25 mouse cellular contexts compared by ENCODE assay signal in the genomic region with DNA sequence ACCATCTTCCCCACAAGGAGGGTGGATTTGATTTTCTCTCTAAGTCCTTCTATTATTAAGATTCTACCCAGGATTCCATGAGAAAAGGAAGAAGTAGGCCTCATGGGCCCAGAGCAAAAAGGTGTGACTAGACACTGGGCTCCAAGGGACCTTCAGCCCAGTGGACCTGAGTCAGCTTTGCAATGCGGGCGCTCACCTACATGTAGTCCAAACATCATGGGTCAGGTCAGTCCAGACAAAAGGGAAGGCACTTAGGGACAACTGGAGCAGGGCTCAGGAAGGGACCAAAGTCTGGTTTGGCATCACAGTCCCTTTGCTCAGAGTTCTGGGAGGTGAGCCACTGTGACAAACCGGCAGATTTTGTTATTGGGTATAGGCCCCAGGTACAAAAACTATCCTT. TPM values are rescaled to one million over a fixed set of nuclear protein-coding genes. Genes with fewer than 3 reads are reported as not detected.
A peak's percentile ranks its signal among the peaks of the same experiment; 100 is the strongest.
DNase-seq lines count a peak whose midpoint lies in the region; ATAC-seq and TF ChIP-seq lines count a peak whose summit lies in the region.
"Had no signal": no experiment of that assay in that cellular context is flagged by ENCODE, and none has a peak within 500 bp of the region (broad histone marks: within the 10 kb centered on the region; RNA-seq: fewer than 3 reads in every experiment).

No protein-coding gene starts in this region.

- H3K9ac ChIP-seq in embryonic facial prominence, embryonic 13.5 days, result 0 out of 2 replicates have a peak overlapping the region, but pooled peaks have one; percentile 3
- H3K9ac ChIP-seq in kidney, embryonic 15.5 days, result no peak overlapping the region
- no peak overlapping the region for H3K9ac ChIP-seq in midbrain, embryonic 11.5 days (ENCODE audit: low read length)
- no peak overlapping the region for H3K9ac ChIP-seq in midbrain, postnatal 0 days (replicated peaks; ENCODE audit: low read length, poor library complexity, severe bottlenecking)
- H3K9ac ChIP-seq: embryonic facial prominence, embryonic 12.5 days; forebrain, embryonic 12.5 days; forebrain, embryonic 15.5 days; heart, embryonic 12.5 days; heart, embryonic 15.5 days; hindbrain, embryonic 14.5 days had no signal

- ATAC-seq in embryonic facial prominence, embryonic 13.5 days (ENCODE audit: insufficient number of reproducible peaks, insufficient read depth, low FRiP score, low TSS enrichment, low read depth), result no peak
- ATAC-seq in kidney, embryonic 15.5 days (replicated peaks; ENCODE audit: low FRiP score), result no peak
- no peak for ATAC-seq in midbrain, embryonic 11.5 days (ENCODE audit: low FRiP score)
- no peak for ATAC-seq in midbrain, postnatal 0 days (ENCODE audit: low FRiP score)
- ATAC-seq: activated CD4-positive, CD25-positive, alpha-beta regulatory T cell, adult 4 months; forebrain, embryonic 15.5 days had no signal

- no peaks in the 10 kb centered on the region for H3K9me3 ChIP-seq in embryonic facial prominence, embryonic 13.5 days
- no peaks in the 10 kb centered on the region for H3K9me3 ChIP-seq in embryonic facial prominence, embryonic 10.5 days
- no peaks in the 10 kb centered on the region for H3K9me3 ChIP-seq in kidney, embryonic 15.5 days (replicated peaks)
- no peaks in the 10 kb centered on the region for H3K9me3 ChIP-seq in midbrain, embryonic 11.5 days (ENCODE audit: control insufficient read depth, low read length)
- no peaks in the 10 kb centered on the region for H3K9me3 ChIP-seq in midbrain, postnatal 0 days (ENCODE audit: low read length)
- H3K9me3 ChIP-seq: embryonic facial prominence, embryonic 12.5 days; forebrain, embryonic 12.5 days; forebrain, embryonic 15.5 days; heart, embryonic 12.5 days; heart, embryonic 15.5 days had no signal

- no peak overlapping the region for H3K4me3 ChIP-seq in embryonic facial prominence, embryonic 13.5 days
- H3K4me3 ChIP-seq in embryonic facial prominence, embryonic 10.5 days, result no peak overlapping the region
- H3K4me3 ChIP-seq in kidney, embryonic 15.5 days (replicated peaks), result no peak overlapping the region
- no peak overlapping the region for H3K4me3 ChIP-seq in midbrain, embryonic 11.5 days (ENCODE audit: low read depth, low read length)
- H3K4me3 ChIP-seq in midbrain, postnatal 0 days (ENCODE audit: low read depth, low read length), result no peak overlapping the region
- H3K4me3 ChIP-seq: embryonic facial prominence, embryonic 12.5 days; erythroblast, embryonic 14.5 days; forebrain, embryonic 12.5 days; forebrain, embryonic 15.5 days; heart, embryonic 12.5 days; heart, embryonic 15.5 days had no signal

- H3K4me1 ChIP-seq in embryonic facial prominence, embryonic 13.5 days, result peaks cover 36% of the 10 kb centered on the region
- peaks cover 38% of the 10 kb centered on the region for H3K4me1 ChIP-seq in embryonic facial prominence, embryonic 10.5 days
- peaks cover 27% of the 10 kb centered on the region for H3K4me1 ChIP-seq in kidney, embryonic 15.5 days
- H3K4me1 ChIP-seq in midbrain, embryonic 11.5 days (ENCODE audit: control insufficient read depth, insufficient read depth, low read length), result peaks cover 27% of the 10 kb centered on the region
- H3K4me1 ChIP-seq in midbrain, postnatal 0 days (ENCODE audit: insufficient read depth, low read length), result peaks cover 7% of the 10 kb centered on the region; the same call in 1 of the 2 replicates

- no peak overlapping the region for H3K27ac ChIP-seq in embryonic facial prominence, embryonic 13.5 days
- no peak overlapping the region for H3K27ac ChIP-seq in embryonic facial prominence, embryonic 10.5 days (replicated peaks)
- no peak overlapping the region for H3K27ac ChIP-seq in kidney, embryonic 15.5 days
- no peak overlapping the region for H3K27ac ChIP-seq in midbrain, embryonic 11.5 days (ENCODE audit: low read depth, low read length)
- H3K27ac ChIP-seq in midbrain, postnatal 0 days (ENCODE audit: low read depth, low read length), result no peak overlapping the region
- H3K27ac ChIP-seq: embryonic facial prominence, embryonic 12.5 days; forebrain, embryonic 12.5 days; forebrain, embryonic 15.5 days; heart, embryonic 15.5 days; hindbrain, embryonic 14.5 days had no signal

- WGBS in embryonic facial prominence, embryonic 13.5 days, result 95% methylated on average over 3 of the region's 3 CpGs
- WGBS in embryonic facial prominence, embryonic 10.5 days, result 93% methylated on average over 3 of the region's 3 CpGs
- 92% methylated on average over 3 of the region's 3 CpGs for WGBS in kidney, embryonic 15.5 days
- WGBS in midbrain, embryonic 11.5 days, result 94% methylated on average over 3 of the region's 3 CpGs
- WGBS in midbrain, postnatal 0 days, result 87% methylated on average over 3 of the region's 3 CpGs

- no peaks in the 10 kb centered on the region for H3K27me3 ChIP-seq in embryonic facial prominence, embryonic 13.5 days
- no peaks in the 10 kb centered on the region for H3K27me3 ChIP-seq in embryonic facial prominence, embryonic 10.5 days (replicated peaks; ENCODE audit: low read depth, poor library complexity, severe bottlenecking)
- H3K27me3 ChIP-seq in kidney, embryonic 15.5 days, result no peaks in the 10 kb centered on the region
- no peaks in the 10 kb centered on the region for H3K27me3 ChIP-seq in midbrain, embryonic 11.5 days (ENCODE audit: control insufficient read depth, insufficient read depth, low read length)
- H3K27me3 ChIP-seq in midbrain, postnatal 0 days (ENCODE audit: insufficient read depth, low read length), result no peaks in the 10 kb centered on the region
- H3K27me3 ChIP-seq: embryonic facial prominence, embryonic 12.5 days; forebrain, embryonic 12.5 days; forebrain, embryonic 15.5 days; heart, embryonic 12.5 days; heart, embryonic 15.5 days had no signal

- no peak for DNase-seq in embryonic facial prominence, embryonic 10.5 days (ENCODE audit: low spot score)
- peak; percentile 18 for DNase-seq in kidney, adult 18-20 months
- no peak for DNase-seq in kidney, postnatal 10 days
- peak; percentile 71 for DNase-seq in kidney, adult 9 months
- peak; percentile 65 for DNase-seq in midbrain, embryonic 11.5 days (ENCODE audit: low spot score, missing footprints)
- no peak for DNase-seq in midbrain, postnatal 0 days (ENCODE audit: low spot score)
- DNase-seq: adrenal gland, adult 8-10 months; adrenal gland, postnatal 25 days; cerebellum, adult 11-12 months; cerebellum, adult 8-10 months; cerebellum, postnatal 36 days; gastrocnemius, postnatal 25 days; heart, adult 18-20 months; heart, postnatal 10 days; heart, postnatal 36 days had no signal

- peaks cover 36% of the 10 kb centered on the region for H3K36me3 ChIP-seq in embryonic facial prominence, embryonic 13.5 days
- peaks cover 43% of the 10 kb centered on the region for H3K36me3 ChIP-seq in embryonic facial prominence, embryonic 10.5 days (replicated peaks)
- H3K36me3 ChIP-seq in kidney, embryonic 15.5 days, result peaks cover 28% of the 10 kb centered on the region
- peaks cover 3% of the 10 kb centered on the region for H3K36me3 ChIP-seq in midbrain, embryonic 11.5 days (ENCODE audit: control insufficient read depth, insufficient read depth, low read length)
- H3K36me3 ChIP-seq in midbrain, postnatal 0 days (ENCODE audit: insufficient read depth, low read length), result peaks cover 22% of the 10 kb centered on the region

- H3K4me2 ChIP-seq in embryonic facial prominence, embryonic 13.5 days, result no peak overlapping the region
- H3K4me2 ChIP-seq in kidney, embryonic 15.5 days, result no peak overlapping the region
- no peak overlapping the region for H3K4me2 ChIP-seq in midbrain, embryonic 11.5 days
- no peak overlapping the region for H3K4me2 ChIP-seq in midbrain, postnatal 0 days (ENCODE audit: low read depth, low read length, poor library complexity, severe bottlenecking)
- H3K4me2 ChIP-seq: embryonic facial prominence, embryonic 12.5 days; forebrain, embryonic 12.5 days; forebrain, embryonic 15.5 days; heart, embryonic 12.5 days; heart, embryonic 15.5 days; hindbrain, embryonic 14.5 days had no signal

- no peak for TF ChIP-seq CTCF in midbrain, postnatal 0 days (IDR thresholded peaks at IDR 0.05)

RNA-seq across cellular contexts. Expression of gene Tsku, which starts 9.6 kb away (rescaled TPM):
- 17.2 and 19.2 TPM in 2 replicates for polyA plus RNA-seq in embryonic facial prominence, embryonic 13.5 days (2015; fragmentation: Nextera tagmentation; extraction: Ambion mirVana)
- 9.7 and 10.9 TPM in 2 replicates for polyA plus RNA-seq in embryonic facial prominence, embryonic 10.5 days (2016; fragmentation: Nextera tagmentation; extraction: Ambion mirVana)
- 8.7 and 10.0 TPM in 2 replicates for polyA plus RNA-seq in kidney, embryonic 15.5 days (2015; fragmentation: Nextera tagmentation; extraction: Ambion mirVana)
- polyA plus RNA-seq in midbrain, embryonic 11.5 days (2014; fragmentation: Nextera tagmentation; extraction: Ambion mirVana), result 7.3 and 7.7 TPM in 2 replicates
- total RNA-seq in midbrain, postnatal 0 days (2014; rRNA removed), result 30.7 and 32.1 TPM in 2 replicates
- 6.1 and 7.0 TPM in 2 replicates for polyA plus RNA-seq in midbrain, postnatal 0 days (2015; fragmentation: Nextera tagmentation; extraction: Ambion mirVana)
- polyA plus RNA-seq: activated CD4-positive, CD25-positive, alpha-beta regulatory T cell, adult 4 months; erythroblast, embryonic 14.5 days had no signal

RNA-seq across cellular contexts. Expression of gene Acer3, which starts 30.5 kb away (rescaled TPM):
- polyA plus RNA-seq in embryonic facial prominence, embryonic 13.5 days (2015; fragmentation: Nextera tagmentation; extraction: Ambion mirVana), result 31.8 and 32.9 TPM in 2 replicates
- 18.0 and 21.3 TPM in 2 replicates for polyA plus RNA-seq in embryonic facial prominence, embryonic 10.5 days (2016; fragmentation: Nextera tagmentation; extraction: Ambion mirVana)
- 24.0 and 29.6 TPM in 2 replicates for polyA plus RNA-seq in kidney, embryonic 15.5 days (2015; fragmentation: Nextera tagmentation; extraction: Ambion mirVana)
- polyA plus RNA-seq in midbrain, embryonic 11.5 days (2014; fragmentation: Nextera tagmentation; extraction: Ambion mirVana), result 15.8 and 16.6 TPM in 2 replicates
- total RNA-seq in midbrain, postnatal 0 days (2014; rRNA removed), result 12.0 and 15.5 TPM in 2 replicates
- 19.4 and 19.8 TPM in 2 replicates for polyA plus RNA-seq in midbrain, postnatal 0 days (2015; fragmentation: Nextera tagmentation; extraction: Ambion mirVana)

Comparison
In these comparisons a context has a peak if more than half of its experiments do, and no peak if none do; other contexts are left out.
1. DNase-seq: peak in kidney, adult 18-20 months (single experiment), kidney, adult 9 months (single experiment) and midbrain, embryonic 11.5 days (single experiment); none in embryonic facial prominence, embryonic 10.5 days (single experiment), kidney, postnatal 10 days (single experiment) and midbrain, postnatal 0 days (single experiment).